Mouse (Mus musculus): ENCODE results near the gene Nif3l1. TPM values are rescaled to one million over a fixed set of nuclear protein-coding genes. Genes with fewer than 3 reads are reported as not detected.

The Nif3l1 gene
- total RNA-seq, 1 experiment from 2014 or later = 64.6 TPM

DNA sequence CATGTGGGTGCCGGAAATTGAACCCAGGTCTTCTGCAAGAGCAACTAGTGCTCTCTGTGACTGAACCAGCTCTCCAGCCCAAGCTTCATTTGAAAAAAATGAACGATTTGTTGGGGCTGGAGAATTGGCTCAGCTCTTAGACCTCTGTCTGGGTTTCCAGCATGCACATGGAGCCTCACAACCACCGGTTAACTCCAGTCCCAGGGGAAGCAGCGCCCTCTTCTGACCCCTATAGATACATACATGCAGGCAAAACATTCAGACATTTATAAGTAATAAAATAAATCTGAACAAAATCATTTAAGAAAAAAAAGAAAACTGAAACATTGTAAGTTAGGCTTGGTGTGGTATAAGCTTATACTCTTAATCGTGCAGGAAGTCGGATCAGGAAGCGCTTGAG is 3.4 kb downstream of the Nif3l1 start:
- ATAC-seq (replicated peaks; ENCODE audit: low read depth, poor library complexity, severe bottlenecking) = no peak

DNA sequence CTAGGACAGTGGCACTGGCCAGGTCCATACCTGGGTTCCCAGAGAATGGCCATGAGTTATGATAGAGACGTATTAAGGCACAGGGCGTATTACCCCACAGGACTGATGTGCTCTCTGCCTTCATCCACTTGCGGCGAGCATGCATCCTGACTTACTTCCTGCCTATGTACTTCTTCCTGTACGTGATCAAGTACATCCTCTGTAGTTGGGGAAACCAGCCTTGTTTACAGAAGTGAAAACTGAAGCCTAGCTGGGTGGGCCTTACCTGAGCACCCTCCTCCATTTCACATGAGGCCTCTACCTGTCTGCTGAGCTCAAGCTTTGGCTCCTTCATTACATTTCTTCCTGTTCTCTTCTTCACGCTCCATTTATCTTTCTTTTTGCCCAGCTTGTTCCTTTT is 9.4 kb downstream of the Nif3l1 start:
- ATAC-seq (replicated peaks; ENCODE audit: low read depth, poor library complexity, severe bottlenecking) = no peak

- ATAC-seq (replicated peaks; ENCODE audit: low read depth, poor library complexity, severe bottlenecking) = no peak
Observed at GRCm38 (mm10) chr1:58458175-58458574, 13.2 kb downstream of the Nif3l1 start.

GRCm38 (mm10) chr1:58458867-58459266 is 13.9 kb downstream of the Nif3l1 start:
- no peak for ATAC-seq (replicated peaks; ENCODE audit: low read depth, poor library complexity, severe bottlenecking)

DNA sequence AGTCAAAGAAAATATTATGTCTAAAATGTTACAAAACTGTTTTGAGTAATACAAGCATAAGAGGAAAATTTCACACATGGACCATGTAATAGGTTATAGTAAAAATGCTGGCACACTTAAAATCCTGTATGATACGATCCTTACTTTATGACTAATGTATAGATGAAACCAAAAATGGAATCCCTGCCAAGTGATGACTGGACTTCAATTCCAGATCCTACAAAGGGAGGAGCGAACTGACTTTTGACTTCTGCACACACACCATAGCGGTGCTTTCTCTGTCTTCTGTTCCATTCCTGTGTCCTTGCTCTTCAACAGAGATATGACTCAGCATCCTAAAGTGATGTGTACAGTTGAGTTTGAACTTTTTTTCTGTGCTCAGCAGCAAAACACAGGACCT is 15.6 kb downstream of the Nif3l1 start:
- ATAC-seq (replicated peaks; ENCODE audit: low read depth, poor library complexity, severe bottlenecking) = no peak

- ATAC-seq (replicated peaks; ENCODE audit: low read depth, poor library complexity, severe bottlenecking) = no peak
Observed at GRCm38 (mm10) chr1:58463935-58464334, 19.0 kb downstream of the Nif3l1 start.

DNA sequence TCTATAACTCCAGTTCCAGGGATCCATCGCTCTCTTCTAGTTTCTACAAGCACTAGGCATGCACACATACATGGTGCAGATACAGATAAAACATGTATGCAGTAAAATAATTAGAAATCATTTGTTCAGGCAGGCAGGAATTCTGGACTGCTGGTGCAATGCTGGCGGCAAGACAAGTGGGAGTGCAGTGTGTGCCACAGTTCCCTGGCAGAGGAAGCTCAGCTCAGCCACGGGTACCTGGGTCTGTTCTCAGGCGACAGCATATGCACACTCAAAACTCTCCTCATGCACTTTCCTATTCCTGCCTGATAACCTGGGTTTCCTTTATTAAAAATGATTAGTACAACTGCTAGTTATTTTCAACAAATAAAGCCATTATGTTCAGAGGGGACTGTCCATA is 20.1 kb downstream of the Nif3l1 start:
- ATAC-seq (replicated peaks; ENCODE audit: low read depth, poor library complexity, severe bottlenecking) = no peak

DNA sequence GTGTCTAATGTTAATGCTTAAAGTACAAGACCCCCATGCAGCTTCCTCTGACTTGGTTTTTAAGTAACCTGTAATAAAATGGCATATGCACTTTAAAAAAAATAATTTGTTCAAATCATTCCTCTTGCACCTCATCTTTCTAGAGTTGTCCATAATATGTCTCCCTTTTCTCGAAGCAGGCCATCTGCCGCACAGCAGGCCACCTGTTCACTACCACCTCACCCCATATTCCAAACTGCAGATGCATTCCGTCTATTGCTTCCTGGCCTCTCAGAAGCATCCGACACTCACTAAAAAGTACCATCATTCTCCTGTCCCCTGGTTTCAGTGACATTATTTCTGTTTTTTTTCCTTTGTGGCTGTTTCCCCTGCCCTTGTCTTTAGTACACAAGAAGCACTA is 20.6 kb downstream of the Nif3l1 start:
- no peak for ATAC-seq (replicated peaks; ENCODE audit: low read depth, poor library complexity, severe bottlenecking)

GRCm38 (mm10) chr1:58475662-58476061 is 30.7 kb downstream of the Nif3l1 start:
- ATAC-seq (replicated peaks; ENCODE audit: low read depth, poor library complexity, severe bottlenecking) = no peak

GRCm38 (mm10) chr1:58482647-58483046 is 37.7 kb downstream of the Nif3l1 start:
- ATAC-seq (replicated peaks; ENCODE audit: low read depth, poor library complexity, severe bottlenecking) = no peak

DNA sequence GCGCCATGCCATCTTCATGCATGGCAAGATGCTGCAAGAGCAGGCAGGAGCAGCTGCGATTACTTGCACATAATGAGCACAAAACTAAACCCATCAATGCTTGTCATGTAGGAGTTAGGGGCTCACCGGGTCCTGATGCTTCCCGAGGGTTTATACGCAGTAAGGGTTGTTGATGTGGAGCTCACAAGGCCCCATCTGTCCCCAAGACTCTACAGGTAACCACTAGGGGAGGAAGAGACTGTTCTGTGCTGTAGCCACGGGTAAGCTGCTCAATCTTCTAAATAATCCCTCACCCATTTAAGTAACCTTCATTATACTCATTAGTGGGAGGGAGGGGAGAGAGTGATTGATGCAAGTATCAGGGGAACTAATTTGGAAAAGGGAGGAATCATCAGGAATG is 50.7 kb downstream of the Nif3l1 start:
- ATAC-seq (replicated peaks; ENCODE audit: low read depth, poor library complexity, severe bottlenecking) = no peak

DNA sequence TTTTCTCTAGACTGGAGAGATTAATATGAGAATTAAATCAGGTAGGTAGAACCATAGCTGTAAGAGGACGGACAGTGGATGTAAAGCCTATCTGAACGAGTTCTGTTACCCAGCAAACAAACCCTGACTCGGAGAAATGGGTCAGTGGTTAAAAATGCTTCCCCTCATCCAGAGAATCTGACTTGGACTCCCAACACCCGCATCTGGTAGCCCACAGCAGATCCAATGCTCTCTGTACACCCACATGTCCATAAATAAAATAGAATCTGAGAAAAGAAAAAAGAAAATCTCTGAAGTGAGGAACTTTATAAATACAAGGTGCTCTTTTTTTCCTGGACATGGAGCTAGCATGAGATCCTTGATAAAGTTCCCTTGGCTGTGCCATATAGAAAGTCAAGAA is 52.7 kb downstream of the Nif3l1 start:
- no peak for ATAC-seq (replicated peaks; ENCODE audit: low read depth, poor library complexity, severe bottlenecking)

DNA sequence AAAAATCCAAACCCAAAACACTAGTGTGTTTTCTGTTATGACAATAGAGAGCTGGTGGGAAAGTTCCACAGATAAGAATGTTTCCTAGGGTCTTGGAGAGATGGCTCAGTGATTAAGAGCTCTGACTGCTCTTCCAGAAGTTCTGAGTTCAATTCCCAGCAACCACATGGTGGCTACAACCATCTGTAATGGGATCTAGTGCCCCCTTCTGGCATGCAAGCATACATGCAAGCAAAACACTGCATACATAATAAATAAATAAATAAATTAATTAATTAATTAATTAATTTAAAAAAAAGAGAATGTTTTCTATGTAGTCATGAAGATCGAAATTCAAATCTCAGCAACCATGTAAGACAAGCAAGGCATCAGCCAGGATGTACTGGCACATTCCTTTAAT is 53.8 kb downstream of the Nif3l1 start:
- no peak for ATAC-seq (replicated peaks; ENCODE audit: low read depth, poor library complexity, severe bottlenecking)

DNA sequence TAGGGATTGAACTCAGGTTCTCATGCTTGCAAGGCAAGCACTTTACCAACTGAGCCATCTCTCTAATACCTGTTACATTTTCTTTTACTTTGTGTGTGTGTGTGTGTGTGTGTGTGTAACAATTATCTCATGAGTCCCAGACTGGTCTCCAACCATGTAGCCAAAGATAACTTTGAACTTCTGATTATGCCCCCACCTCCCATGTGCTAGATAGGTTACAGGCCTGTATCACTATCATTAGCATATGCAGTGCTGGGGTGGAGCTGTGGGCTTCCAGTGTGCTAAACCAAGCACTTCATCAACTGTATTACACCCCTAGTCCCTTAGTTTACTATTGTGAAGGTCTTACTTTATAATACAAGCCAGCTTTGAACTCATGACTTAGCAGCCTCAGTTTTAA is 58.2 kb downstream of the Nif3l1 start:
- no peak for ATAC-seq (replicated peaks; ENCODE audit: low read depth, poor library complexity, severe bottlenecking)

DNA sequence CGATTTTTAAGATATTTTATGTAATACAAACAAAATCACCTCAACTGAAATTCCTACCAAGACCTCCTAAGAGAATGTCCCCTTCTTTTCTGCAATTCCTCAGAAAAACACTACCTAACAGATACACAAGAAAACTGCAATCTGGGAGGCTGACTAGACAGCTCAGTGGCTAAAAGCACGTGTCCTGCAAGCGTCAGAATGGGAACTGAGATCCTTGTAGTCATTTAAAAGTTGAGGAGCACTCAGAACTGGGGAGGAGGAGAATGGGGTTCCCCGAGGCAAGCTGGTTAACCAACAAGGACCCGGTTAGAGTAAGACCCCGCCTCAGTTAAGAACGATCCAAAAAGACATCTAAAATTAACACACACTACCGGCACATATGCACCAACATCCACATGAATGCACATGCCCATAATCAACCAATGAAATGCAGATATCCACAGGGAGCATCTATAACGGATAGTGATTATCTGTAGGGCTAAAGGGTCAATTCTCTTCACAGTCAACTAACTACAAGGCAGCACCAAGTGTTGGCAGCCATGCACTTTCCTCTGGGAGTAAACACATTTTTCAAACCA is 58.9 kb downstream of the Nif3l1 start:
- no peak for ATAC-seq (replicated peaks; ENCODE audit: low read depth, poor library complexity, severe bottlenecking)

DNA sequence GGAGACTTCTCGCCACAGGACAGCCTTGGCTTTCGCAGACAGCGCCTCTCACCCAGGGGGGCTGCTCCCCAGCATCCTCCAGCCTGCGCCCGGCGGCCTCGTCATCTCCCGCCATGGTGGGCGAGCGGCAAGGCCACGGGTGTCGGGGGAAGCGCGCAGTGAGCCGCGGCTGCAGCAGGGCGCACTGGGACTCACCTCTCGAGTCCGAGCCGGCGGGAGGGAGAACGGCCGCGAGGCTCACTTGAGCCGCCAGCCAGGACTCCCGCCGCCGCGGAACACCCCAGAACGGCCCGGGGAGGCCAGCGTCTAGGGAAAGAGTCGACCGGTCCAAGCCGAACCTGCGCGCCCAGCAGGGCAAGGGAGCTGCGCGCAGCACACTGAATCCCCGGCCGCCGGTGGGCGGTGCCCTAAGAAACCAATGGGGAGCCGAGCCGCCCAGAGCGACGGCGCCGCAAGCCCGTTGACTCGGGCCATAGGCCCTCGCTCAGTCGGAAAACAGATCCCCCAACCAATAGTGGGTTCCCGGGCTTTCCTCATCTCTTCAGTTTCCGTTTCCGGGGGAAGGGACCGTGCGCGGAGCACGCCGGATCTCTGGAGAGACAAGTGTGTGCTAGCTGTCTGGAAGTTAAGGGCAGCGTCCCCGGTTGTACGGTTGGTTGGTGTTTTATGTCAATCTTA is 59.8 kb downstream of the Nif3l1 start, which contains the start of gene Orc2:
Gene Orc2 (minus strand): TSS at position 533 of the 678 bp plus-strand sequence.
- peak; percentile 97 for ATAC-seq (replicated peaks; ENCODE audit: low read depth, poor library complexity, severe bottlenecking)

GRCm38 (mm10) chr1:58507249-58507648 is 62.3 kb downstream of the Nif3l1 start:
- ATAC-seq (replicated peaks; ENCODE audit: low read depth, poor library complexity, severe bottlenecking) = no peak

Other genes starting within 250 kb of the Nif3l1 start
- 0.10 and 0.27 TPM in 2 replicates for gene Aox4, start 234.8 kb upstream of the Nif3l1 start, total RNA-seq (2017)
- 0.09 TPM in 1 of 2 replicates, not detected in the other for gene Aox2, start 166.8 kb upstream of the Nif3l1 start, total RNA-seq (2017)
- gene Bzw1, start 52.3 kb upstream of the Nif3l1 start, total RNA-seq (2017) = 194 and 196 TPM in 2 replicates
- 507 and 538 TPM in 2 replicates for gene Clk1, start 21.1 kb upstream of the Nif3l1 start, total RNA-seq (2017)
- 71.3 and 86.1 TPM in 2 replicates for gene Ppil3, start 335 bp downstream of the Nif3l1 start, total RNA-seq (2017)
- gene Orc2, start 60.0 kb downstream of the Nif3l1 start, total RNA-seq (2017) = 87.7 and 100 TPM in 2 replicates
- 13.1 and 13.9 TPM in 2 replicates for gene Fam126b, start 141.2 kb downstream of the Nif3l1 start, total RNA-seq (2017)
- gene Ndufb3, start 141.2 kb downstream of the Nif3l1 start, total RNA-seq (2017) = 84.0 and 90.8 TPM in 2 replicates

All from common myeloid progenitor, adult 5-6 weeks (primary cell).